Mouse (Mus musculus): ENCODE measurements around the gene Hist1h3d.
A peak's percentile ranks its signal among the peaks of the same experiment; 100 is the strongest.
"Not testable (repeated sequence)": the region's sequence is repeated elsewhere in the genome, so short reads cannot be mapped to it uniquely, and the experiment has no call there.

Hist1h3d gene

GRCm38 (mm10) chr13:23575271-23575851 is at the start of gene Hist1h3d:
Gene Hist1h3d (plus strand): TSS chr13:23575763.
- no peak for DNase-seq

- DNase-seq = no peak
These were observed 49.7 kb upstream of the Hist1h3d start for GRCm38 (mm10) chr13:23525901-23526300.

GRCm38 (mm10) chr13:23526312-23526711 is 49.3 kb upstream of the Hist1h3d start:
- peak; percentile 89 to 93 for DNase-seq

- no peak for DNase-seq
These were observed 46.6 kb upstream of the Hist1h3d start for GRCm38 (mm10) chr13:23529005-23529404.

- no peak for DNase-seq
These were observed 45.9 kb upstream of the Hist1h3d start for GRCm38 (mm10) chr13:23529480-23530165.

- DNase-seq = peak; percentile 62 to 66
These were observed 45.2 kb upstream of the Hist1h3d start for GRCm38 (mm10) chr13:23530181-23530900.

- DNase-seq = peak; percentile 97 to 98
These were observed 44.4 kb upstream of the Hist1h3d start, which contains the start of gene Hist1h4h for GRCm38 (mm10) chr13:23530901-23531875. Gene Hist1h4h (plus strand): TSS chr13:23531050.

- DNase-seq = no peak
These were observed 43.1 kb upstream of the Hist1h3d start for GRCm38 (mm10) chr13:23532262-23533075.

- peak; percentile 69 to 84 for DNase-seq
These were observed 41.8 kb upstream of the Hist1h3d start, which contains the start of gene Hist1h2af for GRCm38 (mm10) chr13:23533560-23534367. Gene Hist1h2af (plus strand): TSS chr13:23533906.

GRCm38 (mm10) chr13:23534368-23535131 is 41.0 kb upstream of the Hist1h3d start:
- DNase-seq = peak in 1 of 2 experiments; percentile 5

GRCm38 (mm10) chr13:23535137-23536075 is 40.2 kb upstream of the Hist1h3d start, which contains the start of gene Hist1h3g:
Gene Hist1h3g (plus strand): TSS chr13:23535422.
- DNase-seq = peak; percentile 92

- DNase-seq = no peak
These were observed 39.3 kb upstream of the Hist1h3d start for GRCm38 (mm10) chr13:23536076-23536822.

- DNase-seq = no peak
These were observed 38.4 kb upstream of the Hist1h3d start for GRCm38 (mm10) chr13:23537006-23537710.

- no peak for DNase-seq
These were observed 37.3 kb upstream of the Hist1h3d start for GRCm38 (mm10) chr13:23538249-23538648.

GRCm38 (mm10) chr13:23539821-23540220 is 35.7 kb upstream of the Hist1h3d start:
- DNase-seq = not testable (repeated sequence)

- no peak for DNase-seq
These were observed 34.1 kb upstream of the Hist1h3d start for GRCm38 (mm10) chr13:23541497-23541896.
